Mouse (Mus musculus) heart, embryonic 16.5 days (tissue): ENCODE measurements at regions not wholly inside any gene's neighbourhood (a gene's known extent, or its start where the extent isn't known, plus 50 kb on each side); places are given as distances from the start of the nearest gene placed in this dataset.

Experiments used
- ATAC-seq: fragments of 200-750 bp; cut with Nextera tagmentation; replicated peaks from 2 replicates; pipeline ENCODE4 v1.8.0; 2017; ENCODE audit warnings: moderate number of reproducible peaks; ENCODE audit not compliant: insufficient read depth, low FRiP score; ENCODE audit errors: extremely low read depth
- H3K27ac ChIP-seq: fragments of 300-500 bp; sonication (generic); 2 replicates; pipeline ENCODE4 v1.5.1; 2014; ENCODE audit warnings: mild to moderate bottlenecking, low read length, control low read depth, moderate library complexity
- H3K27me3 ChIP-seq: fragments of 300-500 bp; sonication (generic); 2 replicates; pipeline ENCODE4 v1.6.1; 2014; ENCODE audit warnings: low read length, mixed read lengths; ENCODE audit not compliant: control insufficient read depth, insufficient read depth
- H3K36me3 ChIP-seq: fragments of 300-500 bp; sonication (generic); 2 replicates; pipeline ENCODE4 v1.6.1; 2014; ENCODE audit not compliant: control insufficient read depth, insufficient read depth
- H3K4me1 ChIP-seq: fragments of 300-500 bp; sonication (generic); 2 replicates; pipeline ENCODE4 v1.6.1; 2014; ENCODE audit warnings: low read length, mixed read lengths; ENCODE audit not compliant: control insufficient read depth, insufficient read depth
- H3K4me2 ChIP-seq: fragments of 300-500 bp; sonication (generic); 2 replicates; pipeline ENCODE4 v1.6.1; 2014; ENCODE audit warnings: low read depth, mild to moderate bottlenecking, control low read depth, low read length
- H3K4me3 ChIP-seq: fragments of 300-500 bp; sonication (generic); 2 replicates; pipeline ENCODE4 v1.5.1; 2014; ENCODE audit warnings: mild to moderate bottlenecking, control low read depth, low read length
- H3K9ac ChIP-seq: fragments of 300-500 bp; sonication (generic); 2 replicates; pipeline ENCODE4 v1.6.1; 2014; ENCODE audit warnings: low read length, control low read depth
- H3K9me3 ChIP-seq: fragments of 300-500 bp; sonication (generic); replicated peaks from 2 replicates; pipeline ENCODE4 v1.6.1; 2016; ENCODE audit warnings: low read length; ENCODE audit not compliant: control insufficient read depth
- WGBS: fragments of 180-500 bp; shearing (Covaris S2); extraction: QIAGEN DNeasy Blood & Tissue Kit; methylation state at CpG from one replicate; pipeline ENCODE4 v1.1.7; 2014; 5-methylcytosine and 5-hydroxymethylcytosine counted together

- Histone ChIP-seq H3K4me2 (no peak overlapping the region), H3K36me3 (no peaks in the 10 kb centered on the region)
Observed at GRCm38 (mm10) chr14:28801681-28802080, 216.3 kb upstream of the Lrtm1 start.

GRCm38 (mm10) chr14:28802126-28802525 is 215.9 kb upstream of the Lrtm1 start:
- Histone ChIP-seq H3K4me3 (no peak overlapping the region), H3K4me2 (no peak overlapping the region), H3K9ac (no peak overlapping the region), H3K27me3 (0 out of 2 replicates have a peak, but pooled peaks cover 8% of the 10 kb centered on the region), H3K36me3 (no peaks in the 10 kb centered on the region), H3K9me3 (no peaks in the 10 kb centered on the region), H3K4me1 (peaks cover 4% of the 10 kb centered on the region; the same call in 1 of the 2 replicates), H3K27ac (no peak overlapping the region)
- 80% methylated on average over 5 of the region's 5 CpGs for WGBS
- no peak for ATAC-seq

More at GRCm38 (mm10) chr14:28801681-28802080, 216.3 kb upstream of the Lrtm1 start:
- H3K4me1 ChIP-seq = peaks cover 4% of the 10 kb centered on the region; the same call in 1 of the 2 replicates
- no peak for ATAC-seq
- H3K27me3 ChIP-seq = 0 out of 2 replicates have a peak, but pooled peaks cover 8% of the 10 kb centered on the region
- H3K9ac ChIP-seq = no peak overlapping the region
- no peaks in the 10 kb centered on the region for H3K9me3 ChIP-seq
- H3K4me3 ChIP-seq = no peak overlapping the region
- 62% methylated on average over 4 of the region's 4 CpGs for WGBS
- H3K27ac ChIP-seq = no peak overlapping the region

- no peak overlapping the region for H3K4me2 ChIP-seq
- no peaks in the 10 kb centered on the region for H3K36me3 ChIP-seq
- H3K9ac ChIP-seq = no peak overlapping the region
- H3K4me1 ChIP-seq = no peaks in the 10 kb centered on the region
- no peak overlapping the region for H3K27ac ChIP-seq
- H3K27me3 ChIP-seq = no peaks in the 10 kb centered on the region
- 75% methylated on average over 4 of the region's 4 CpGs for WGBS
- no peaks in the 10 kb centered on the region for H3K9me3 ChIP-seq
- H3K4me3 ChIP-seq = no peak overlapping the region
- no peak for ATAC-seq
Observed at GRCm38 (mm10) chr14:28808094-28808493, 209.9 kb upstream of the Lrtm1 start.

- Histone ChIP-seq H3K9me3 (no peaks in the 10 kb centered on the region), H3K36me3 (no peaks in the 10 kb centered on the region), H3K27me3 (no peaks in the 10 kb centered on the region), H3K4me2 (no peak overlapping the region), H3K27ac (no peak overlapping the region), H3K4me3 (no peak overlapping the region), H3K9ac (no peak overlapping the region), H3K4me1 (no peaks in the 10 kb centered on the region)
- WGBS = 71% methylated on average over 5 of the region's 5 CpGs
- ATAC-seq = no peak
Observed at GRCm38 (mm10) chr14:28809355-28809754, 208.7 kb upstream of the Lrtm1 start.

- Histone ChIP-seq H3K27ac (no peak overlapping the region), H3K9ac (no peak overlapping the region), H3K4me3 (no peak overlapping the region), H3K9me3 (no peaks in the 10 kb centered on the region), H3K27me3 (no peaks in the 10 kb centered on the region), H3K4me1 (no peaks in the 10 kb centered on the region), H3K4me2 (no peak overlapping the region), H3K36me3 (no peaks in the 10 kb centered on the region)
- ATAC-seq = no peak
- 82% methylated on average over 5 of the region's 5 CpGs for WGBS
Observed at GRCm38 (mm10) chr14:28820970-28821369, 197.0 kb upstream of the Lrtm1 start.

GRCm38 (mm10) chr14:28827186-28827585 is 190.8 kb upstream of the Lrtm1 start:
- WGBS = 63% methylated on average over 6 of the region's 6 CpGs
- Histone ChIP-seq H3K4me3 (no peak overlapping the region), H3K9ac (no peak overlapping the region), H3K36me3 (no peaks in the 10 kb centered on the region), H3K27me3 (no peaks in the 10 kb centered on the region), H3K9me3 (no peaks in the 10 kb centered on the region), H3K4me2 (no peak overlapping the region), H3K4me1 (no peaks in the 10 kb centered on the region), H3K27ac (no peak overlapping the region)
- no peak for ATAC-seq

- ATAC-seq = no peak
- Histone ChIP-seq H3K4me3 (no peak overlapping the region), H3K36me3 (no peaks in the 10 kb centered on the region), H3K27me3 (no peaks in the 10 kb centered on the region), H3K4me2 (no peak overlapping the region), H3K9ac (no peak overlapping the region), H3K4me1 (no peaks in the 10 kb centered on the region), H3K27ac (no peak overlapping the region), H3K9me3 (no peaks in the 10 kb centered on the region)
Observed at GRCm38 (mm10) chr14:28837117-28837516, 180.9 kb upstream of the Lrtm1 start.

GRCm38 (mm10) chr14:28848831-28849590 is 169.0 kb upstream of the Lrtm1 start:
- Histone ChIP-seq H3K36me3 (no peaks in the 10 kb centered on the region), H3K27me3 (no peaks in the 10 kb centered on the region), H3K4me3 (no peak overlapping the region), H3K4me1 (peaks cover 3% of the 10 kb centered on the region; the same call in 1 of the 2 replicates), H3K9me3 (no peaks in the 10 kb centered on the region), H3K9ac (no peak overlapping the region), H3K27ac (no peak overlapping the region), H3K4me2 (no peak overlapping the region)
- WGBS = 14% methylated on average over 2 of the region's 2 CpGs
- no peak for ATAC-seq
